Mouse (Mus musculus) midbrain, embryonic 15.5 days (tissue): ENCODE measurements around the gene Card9. TPM values are rescaled to one million over a fixed set of nuclear protein-coding genes. Genes with fewer than 3 reads are reported as not detected.

Experiments used
- ATAC-seq: fragments of 200-750 bp; cut with Nextera tagmentation; replicated peaks from 2 replicates; pipeline ENCODE4 v1.8.0; 2017; ENCODE audit warnings: moderate TSS enrichment
- H3K27ac ChIP-seq: fragments of 300-500 bp; sonication (generic); 2 replicates; pipeline ENCODE4 v1.5.1; 2015; ENCODE audit warnings: mild to moderate bottlenecking, inconsistent platforms
- H3K27me3 ChIP-seq: fragments of 300-500 bp; sonication (generic); replicated peaks from 2 replicates; pipeline ENCODE4 v1.6.1; 2015; ENCODE audit warnings: inconsistent platforms
- H3K36me3 ChIP-seq: fragments of 300-500 bp; sonication (generic); replicated peaks from 2 replicates; pipeline ENCODE4 v1.6.1; 2015; ENCODE audit warnings: inconsistent platforms
- H3K4me1 ChIP-seq: fragments of 300-500 bp; sonication (generic); 2 replicates; pipeline ENCODE4 v1.6.1; 2015; ENCODE audit warnings: inconsistent platforms
- H3K4me2 ChIP-seq: fragments of 300-500 bp; sonication (generic); 2 replicates; pipeline ENCODE4 v1.6.1; 2015; ENCODE audit warnings: inconsistent platforms, mild to moderate bottlenecking, moderate library complexity
- H3K4me3 ChIP-seq: fragments of 300-500 bp; sonication (generic); 2 replicates; pipeline ENCODE4 v1.5.1; 2015; ENCODE audit warnings: mild to moderate bottlenecking, inconsistent platforms
- H3K9ac ChIP-seq: fragments of 300-500 bp; sonication (generic); 2 replicates; pipeline ENCODE4 v1.6.1; 2015; ENCODE audit warnings: mild to moderate bottlenecking, inconsistent platforms
- H3K9me3 ChIP-seq: fragments of 300-500 bp; sonication (generic); 2 replicates; pipeline ENCODE4 v1.6.1; 2016; ENCODE audit warnings: inconsistent platforms
- WGBS: fragments of 180-500 bp; shearing (Covaris S2); methylation state at CpG from one replicate; pipeline ENCODE4 v1.1.7; 2015; ENCODE audit warnings: mixed read lengths; 5-methylcytosine and 5-hydroxymethylcytosine counted together
- polyA plus RNA-seq: library from polyadenylated mRNA; unstranded; fragments of >200 nt; fragmentation: Nextera tagmentation; extraction: Ambion mirVana; gene quantifications from 2 replicates; pipeline ENCODE4 v1.2.1, GENCODE M21; 2015

Card9 gene
- polyA plus RNA-seq, 1 experiment from 2014 or later = 2.9 TPM

GRCm38 (mm10) chr2:26309739-26310138 is 51.0 kb downstream of the Card9 start:
- Histone ChIP-seq H3K4me1 (peaks cover 13% of the 10 kb centered on the region), H3K9ac (0 out of 2 replicates have a peak overlapping the region, but pooled peaks have one; percentile 25), H3K4me3 (no peak overlapping the region), H3K36me3 (no peaks in the 10 kb centered on the region), H3K27ac (peak overlapping the region; percentile 31; the same call in 1 of the 2 replicates), H3K4me2 (no peak overlapping the region), H3K27me3 (no peaks in the 10 kb centered on the region), H3K9me3 (no peaks in the 10 kb centered on the region)
- ATAC-seq = peak; percentile 23; the same call in 1 of the 2 replicates
- 16% methylated on average over 10 of the region's 10 CpGs for WGBS

- Histone ChIP-seq H3K9ac (no peak overlapping the region), H3K27ac (no peak overlapping the region), H3K27me3 (no peaks in the 10 kb centered on the region), H3K4me3 (no peak overlapping the region), H3K4me2 (no peak overlapping the region), H3K4me1 (peaks cover 9% of the 10 kb centered on the region; the same call in 1 of the 2 replicates), H3K36me3 (no peaks in the 10 kb centered on the region), H3K9me3 (no peaks in the 10 kb centered on the region)
- 92% methylated on average over 3 of the region's 3 CpGs for WGBS
- ATAC-seq = no peak
Measured at GRCm38 (mm10) chr2:26306702-26307101, 54.0 kb downstream of the Card9 start.

DNA sequence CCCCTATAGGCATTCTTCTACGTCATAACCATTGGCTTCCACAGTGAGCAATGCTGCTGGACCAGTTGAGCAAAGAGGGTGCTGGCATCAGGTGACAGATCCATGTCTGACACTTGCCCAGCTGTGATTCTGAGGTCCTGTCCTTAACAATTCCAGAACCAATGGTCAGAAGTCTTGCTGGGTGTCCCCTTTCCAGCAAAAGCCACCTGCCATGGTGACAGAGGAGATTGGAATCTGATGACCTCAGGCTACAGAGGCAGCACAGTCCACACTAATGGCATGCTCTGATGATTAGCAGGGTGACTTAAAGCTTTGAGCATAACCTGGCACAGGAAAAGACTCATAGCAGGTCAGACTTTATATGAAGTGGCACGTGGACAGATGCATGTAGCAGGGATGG is 55.2 kb downstream of the Card9 start:
- no peak overlapping the region for H3K4me2 ChIP-seq
- no peak for ATAC-seq
- H3K27ac ChIP-seq = no peak overlapping the region
- WGBS = 83% methylated on average over 2 of the region's 2 CpGs
- H3K9ac ChIP-seq = no peak overlapping the region
- H3K4me3 ChIP-seq = no peak overlapping the region
- H3K4me1 ChIP-seq = peaks cover 11% of the 10 kb centered on the region
- H3K27me3 ChIP-seq = no peaks in the 10 kb centered on the region
- no peaks in the 10 kb centered on the region for H3K9me3 ChIP-seq
- H3K36me3 ChIP-seq = no peaks in the 10 kb centered on the region

DNA sequence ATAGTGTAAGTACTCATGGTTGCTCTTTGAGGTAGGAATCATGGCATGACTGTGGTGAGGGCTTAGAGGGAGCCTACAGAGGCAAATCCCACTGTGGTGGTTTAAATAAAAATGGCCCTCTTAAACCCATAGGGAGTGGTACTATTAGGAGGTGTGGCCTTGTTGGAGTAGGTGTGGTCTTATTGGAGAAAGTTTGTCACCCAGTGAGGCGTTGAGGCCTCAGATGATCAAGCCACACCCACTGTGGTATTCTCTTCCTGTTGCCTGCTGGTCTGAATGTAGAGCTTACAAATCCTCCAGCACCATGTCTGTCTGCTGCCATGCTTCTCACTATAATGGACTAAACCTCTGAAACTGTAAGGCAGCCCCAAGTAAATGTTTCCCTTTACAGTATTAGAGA is 56.0 kb downstream of the Card9 start:
- Histone ChIP-seq H3K4me3 (no peak overlapping the region), H3K9me3 (no peaks in the 10 kb centered on the region), H3K9ac (no peak overlapping the region), H3K4me2 (no peak overlapping the region), H3K36me3 (no peaks in the 10 kb centered on the region), H3K27ac (no peak overlapping the region), H3K27me3 (no peaks in the 10 kb centered on the region), H3K4me1 (peaks cover 15% of the 10 kb centered on the region)
- 74% methylated on average over 1 of the region's 1 CpGs for WGBS
- ATAC-seq = no peak

Other genes starting within 250 kb of the Card9 start
- gene Nacc2, start 237.7 kb downstream of the Card9 start, polyA plus RNA-seq = 14.3 and 16.9 TPM in 2 replicates
- 0.13 TPM in 1 of 2 replicates, not detected in the other for gene Lhx3, start 152.6 kb downstream of the Card9 start, polyA plus RNA-seq
- 16.8 and 18.1 TPM in 2 replicates for gene Qsox2, start 123.4 kb downstream of the Card9 start, polyA plus RNA-seq
- 0.18 and 0.25 TPM in 2 replicates for gene Ccdc187, start 66.4 kb downstream of the Card9 start, polyA plus RNA-seq
- 211 and 216 TPM in 2 replicates for gene Gpsm1, start 45.4 kb downstream of the Card9 start, polyA plus RNA-seq
- 27.6 and 29.8 TPM in 2 replicates for gene Dnlz, start 8.8 kb downstream of the Card9 start, polyA plus RNA-seq
- 33.0 and 40.0 TPM in 2 replicates for gene Snapc4, start 19.7 kb upstream of the Card9 start, polyA plus RNA-seq
- 175 and 181 TPM in 2 replicates for gene Entr1, start 28.4 kb upstream of the Card9 start, polyA plus RNA-seq
- gene Pmpca, start 28.4 kb upstream of the Card9 start, polyA plus RNA-seq = 92.1 and 97.6 TPM in 2 replicates
- gene Inpp5e, start 48.3 kb upstream of the Card9 start, polyA plus RNA-seq = 27.7 and 28.6 TPM in 2 replicates
- gene Sec16a, start 84.3 kb upstream of the Card9 start, polyA plus RNA-seq = 21.3 and 21.5 TPM in 2 replicates
- 15.6 and 17.6 TPM in 2 replicates for gene Notch1, start 155.7 kb upstream of the Card9 start, polyA plus RNA-seq
- gene Egfl7, start 219.1 kb upstream of the Card9 start, polyA plus RNA-seq = 71.8 and 75.7 TPM in 2 replicates
- not detected in 2 replicates for gene Gm20532, start 225.7 kb upstream of the Card9 start, polyA plus RNA-seq
- 4.6 and 6.7 TPM in 2 replicates for gene Agpat2, start 243.5 kb upstream of the Card9 start, polyA plus RNA-seq